Mouse (Mus musculus) CD4-positive helper T cell, adult 2 months (primary cell): ENCODE results near the gene Stra8.
A peak's percentile ranks its signal among the peaks of the same experiment; 100 is the strongest.

ENCODE experiments used
- DNase-seq: peaks from one replicate; pipeline ENCODE4 v3.0.0-alpha.2; 2012; ENCODE audit warnings: low read depth, missing footprints, low spot score

Gene Stra8

DNA sequence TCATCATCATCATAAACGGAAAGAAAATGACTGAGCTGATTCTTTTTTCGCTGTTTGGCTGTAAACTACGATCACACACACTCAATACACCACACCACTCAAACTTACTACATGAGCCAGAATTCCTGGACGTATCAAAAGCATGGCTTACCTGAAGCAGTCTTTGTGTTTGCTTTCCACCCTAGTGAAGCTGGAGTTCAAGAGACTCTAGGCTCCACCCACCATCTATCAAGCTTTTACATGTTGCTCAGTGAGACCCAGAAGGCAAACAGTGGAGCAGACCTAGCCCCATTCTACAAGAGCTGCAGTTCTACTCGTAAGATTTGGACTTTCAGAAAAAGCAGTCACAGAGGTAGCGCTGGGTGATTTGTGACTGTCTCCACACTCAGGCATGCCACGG is 17.4 kb upstream of the Stra8 start:
- DNase-seq: no peak

DNA sequence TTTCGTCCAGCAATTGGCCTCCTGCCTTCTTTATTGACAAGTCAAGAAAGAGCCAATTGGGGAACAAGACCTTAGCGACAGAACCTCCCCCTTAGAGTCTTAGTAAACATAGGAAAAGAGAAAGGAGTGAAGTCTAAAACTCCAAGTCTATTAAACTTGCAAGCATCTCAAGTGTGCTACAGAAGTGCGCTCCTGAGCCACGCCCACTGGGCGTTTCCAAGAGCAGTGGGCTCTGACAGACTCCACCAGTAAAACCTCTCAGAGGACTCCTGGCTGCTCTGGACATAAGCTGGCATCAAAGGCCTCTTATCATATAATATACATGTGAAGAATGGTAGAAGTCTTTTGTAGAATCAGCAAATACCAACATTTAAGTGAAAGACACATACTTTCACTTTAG is 16.5 kb upstream of the Stra8 start:
- DNase-seq: no peak

GRCm38 (mm10) chr6:34903851-34904250 is 16.1 kb upstream of the Stra8 start:
- no peak for DNase-seq

- no peak for DNase-seq
These were observed 15.6 kb upstream of the Stra8 start for GRCm38 (mm10) chr6:34904361-34904760.

GRCm38 (mm10) chr6:34906125-34906524 is 13.8 kb upstream of the Stra8 start:
- no peak for DNase-seq

DNA sequence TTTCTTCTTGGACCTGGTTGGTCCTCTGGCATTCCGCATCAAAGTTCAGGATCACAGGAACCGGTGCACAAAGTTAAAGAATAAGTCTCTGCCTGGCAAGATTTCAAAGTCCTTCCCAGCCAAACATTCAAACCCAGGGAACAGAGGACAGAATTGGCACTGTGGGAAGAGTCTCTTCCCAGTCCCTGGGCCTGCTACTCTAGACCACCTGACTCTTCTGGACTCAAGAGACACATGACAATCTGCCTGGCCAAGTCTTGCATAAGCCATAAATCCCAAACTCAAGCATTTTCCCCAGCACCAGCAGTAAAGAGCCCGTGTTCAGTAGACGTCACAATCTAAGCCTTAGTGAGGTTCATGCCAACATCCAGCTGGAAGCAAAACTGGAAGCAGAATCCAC is 13.3 kb upstream of the Stra8 start:
- DNase-seq: no peak

- DNase-seq: no peak
These were observed 12.8 kb upstream of the Stra8 start for GRCm38 (mm10) chr6:34907121-34907614.

DNA sequence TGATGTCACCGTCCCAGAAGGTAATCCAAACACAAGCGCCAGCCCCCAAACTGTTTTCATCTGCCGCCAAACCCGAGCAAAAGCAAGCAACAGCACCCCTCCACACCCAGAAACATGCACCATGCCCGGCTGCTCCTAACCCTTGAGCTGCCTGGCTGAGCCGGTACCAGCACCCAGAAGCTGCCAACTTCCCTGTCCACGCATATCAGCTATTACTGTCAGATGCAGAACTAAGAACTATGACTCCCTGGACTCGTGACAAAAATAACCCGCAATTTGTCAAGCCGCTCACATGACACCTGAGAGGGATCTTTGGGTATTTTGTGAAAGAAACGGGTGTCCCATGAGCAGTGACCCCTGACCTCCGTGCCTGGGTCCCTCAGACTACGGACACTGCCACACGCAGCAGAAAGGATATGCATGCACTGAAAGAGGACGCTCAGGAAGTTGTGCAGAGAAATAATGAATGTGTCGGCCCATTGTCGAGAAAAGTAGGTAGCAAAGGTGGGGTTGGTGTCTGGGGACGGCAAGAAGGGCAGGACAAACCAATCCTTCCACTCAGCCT is 12.2 kb upstream of the Stra8 start:
- no peak for DNase-seq

DNA sequence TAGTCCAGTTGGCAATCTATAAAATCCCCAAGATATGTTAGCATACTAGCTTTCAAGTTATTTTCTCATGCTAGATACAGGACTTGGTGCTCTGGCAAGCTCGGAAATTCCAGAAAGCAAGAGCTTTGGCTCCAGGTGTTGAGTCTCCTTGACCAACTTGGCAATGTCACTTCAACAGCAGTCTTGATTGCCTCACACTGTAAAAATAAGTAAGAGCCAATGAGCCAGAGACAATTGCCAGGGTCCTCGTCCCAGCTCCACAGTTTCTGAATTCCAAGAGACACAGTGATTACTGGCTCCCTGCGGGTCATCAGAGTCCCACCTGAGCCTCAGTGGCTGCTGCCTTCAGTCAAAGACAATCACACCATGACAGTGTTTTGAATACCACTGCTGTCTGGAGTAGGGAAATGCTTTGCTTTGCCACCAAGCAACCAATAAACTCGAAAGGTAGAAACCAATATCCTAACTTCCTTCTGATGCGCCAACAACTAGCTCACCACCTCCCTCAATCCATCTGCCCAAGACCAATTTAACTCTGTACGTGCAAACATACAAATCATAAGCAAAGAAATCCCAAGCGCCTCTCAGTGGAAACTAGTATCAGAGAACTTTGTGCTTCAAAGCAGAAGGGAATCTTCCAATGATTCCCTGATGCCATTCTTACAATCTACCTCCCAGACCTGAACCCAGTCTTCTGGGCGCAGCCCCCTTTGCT is 10.2 kb upstream of the Stra8 start:
- DNase-seq: no peak

GRCm38 (mm10) chr6:34910371-34911219 is 9.4 kb upstream of the Stra8 start, which contains the start of gene Wdr91:
TSS of gene Wdr91 (minus strand) at chr6:34910876.
- peak; percentile 94 for DNase-seq

DNA sequence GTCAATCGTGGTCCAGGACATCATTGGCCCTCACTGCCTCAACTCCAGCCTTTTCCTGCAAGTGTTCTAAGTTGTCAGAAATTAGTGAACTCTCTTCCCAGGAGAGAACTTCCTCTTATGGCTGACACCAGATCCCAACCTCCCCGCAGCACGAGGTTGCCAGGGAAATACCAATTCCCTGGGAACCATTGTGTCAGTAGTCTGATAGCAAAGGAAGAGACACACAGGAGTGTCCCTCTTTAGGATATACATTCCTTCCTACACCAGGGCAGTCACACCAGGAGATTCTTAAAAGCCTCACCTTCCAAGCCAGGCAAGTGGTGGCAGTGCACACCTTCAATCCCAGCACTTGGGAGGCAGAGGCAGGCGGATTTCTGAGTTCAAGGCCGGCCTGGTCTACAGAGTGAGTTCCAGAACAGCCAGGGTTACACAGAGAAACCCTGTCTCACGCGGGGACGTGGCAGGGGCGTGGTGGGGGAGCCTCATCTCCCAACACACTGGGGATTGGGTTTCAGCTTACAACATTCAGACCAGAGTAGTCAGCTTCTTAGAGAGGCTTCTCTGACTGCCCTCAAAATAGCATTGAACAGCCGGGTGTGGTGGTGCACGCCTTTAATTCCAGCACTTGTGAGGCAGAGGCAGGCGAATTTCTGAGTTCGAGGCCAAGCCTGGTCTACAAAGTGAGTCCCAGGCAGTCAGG is 6.5 kb upstream of the Stra8 start:
- no peak for DNase-seq

GRCm38 (mm10) chr6:34914462-34914861 is 5.5 kb upstream of the Stra8 start:
- DNase-seq: no peak

GRCm38 (mm10) chr6:34919146-34919545 is 817 bp upstream of the Stra8 start:
- DNase-seq: no peak

DNA sequence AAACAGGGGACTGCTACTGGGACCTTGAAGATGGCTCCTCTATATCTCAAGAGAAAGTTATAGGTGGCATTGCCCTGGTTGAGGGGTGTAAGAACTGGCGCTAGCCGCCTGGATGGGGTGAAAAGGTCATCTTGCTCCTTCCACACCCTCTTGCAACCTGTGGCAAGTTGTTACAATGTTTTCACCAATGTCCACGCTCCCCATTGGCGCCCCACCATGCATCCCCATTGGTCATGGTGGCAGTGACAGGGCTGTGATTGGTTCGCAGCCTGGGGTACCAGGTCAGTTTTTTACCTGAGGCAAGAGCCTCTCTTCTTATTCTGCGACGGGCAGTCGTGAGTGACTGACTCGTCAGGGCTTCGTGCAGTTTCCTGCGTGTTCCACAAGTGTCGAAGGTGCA is 668 bp downstream of the Stra8 start:
- DNase-seq: no peak

GRCm38 (mm10) chr6:34921941-34922340 is 2.0 kb downstream of the Stra8 start:
- DNase-seq: peak; percentile 42

DNA sequence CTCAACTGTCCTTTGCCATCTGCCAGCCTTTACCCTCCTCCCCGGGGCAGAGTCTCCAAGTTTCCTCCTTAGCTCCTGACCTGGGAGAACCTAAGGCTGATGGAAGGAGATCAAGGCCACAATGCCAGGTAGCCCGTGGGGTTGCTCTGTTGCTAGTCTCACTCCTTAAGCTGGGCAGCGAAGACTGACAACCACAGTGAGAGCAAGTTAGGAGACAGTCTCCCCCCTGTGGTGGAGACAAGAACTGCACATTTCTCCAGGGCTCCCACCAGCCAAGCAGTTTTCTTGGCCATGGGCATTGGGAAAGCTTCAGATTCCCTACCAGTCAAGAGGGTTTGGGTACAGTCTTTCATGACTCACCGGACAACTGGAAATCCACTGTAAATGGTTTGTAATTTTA is 7.2 kb downstream of the Stra8 start:
- DNase-seq: peak; percentile 60

DNA sequence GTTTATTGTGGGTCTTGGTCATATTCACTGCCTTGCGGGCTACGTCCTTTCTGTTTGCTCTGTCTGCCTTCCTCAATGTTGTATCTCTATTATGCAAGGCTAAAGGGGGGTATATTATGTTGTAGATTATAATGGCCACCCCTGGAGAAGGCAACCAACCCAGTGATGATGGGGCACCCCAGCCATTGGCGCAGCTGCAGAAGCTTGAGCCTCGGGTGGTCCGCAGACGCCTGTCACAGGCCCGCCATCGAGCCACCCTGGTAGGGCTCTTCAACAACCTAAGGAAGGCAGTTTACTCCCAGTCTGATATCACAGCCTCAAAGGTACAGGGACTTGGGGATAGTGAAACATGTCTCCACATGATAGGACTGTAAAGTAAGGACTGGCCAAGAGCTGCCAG is 7.6 kb downstream of the Stra8 start:
- no peak for DNase-seq

DNA sequence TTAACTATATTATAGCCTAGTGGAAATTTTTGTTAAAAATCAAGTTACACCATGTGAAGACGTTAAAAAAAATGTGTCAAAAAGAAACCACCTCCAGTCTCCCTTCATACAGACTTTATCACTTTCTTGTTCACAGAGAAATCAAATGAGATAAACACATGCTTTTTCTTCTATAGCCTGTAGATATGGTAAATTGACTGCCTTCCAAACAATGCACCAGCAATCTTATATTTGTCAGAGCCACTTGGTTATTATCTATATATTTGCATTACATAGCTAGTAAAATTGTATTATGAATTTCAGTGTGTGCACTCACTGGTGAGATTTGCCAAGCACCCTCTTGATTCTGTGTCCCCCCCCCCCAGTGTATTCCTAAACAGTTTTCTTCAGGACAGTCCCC is 12.7 kb downstream of the Stra8 start:
- no peak for DNase-seq

- DNase-seq: no peak
These were observed 16.8 kb downstream of the Stra8 start for GRCm38 (mm10) chr6:34936743-34937142.

- DNase-seq: peak; percentile 45
These were observed 18.4 kb downstream of the Stra8 start for GRCm38 (mm10) chr6:34938280-34938928.

DNA sequence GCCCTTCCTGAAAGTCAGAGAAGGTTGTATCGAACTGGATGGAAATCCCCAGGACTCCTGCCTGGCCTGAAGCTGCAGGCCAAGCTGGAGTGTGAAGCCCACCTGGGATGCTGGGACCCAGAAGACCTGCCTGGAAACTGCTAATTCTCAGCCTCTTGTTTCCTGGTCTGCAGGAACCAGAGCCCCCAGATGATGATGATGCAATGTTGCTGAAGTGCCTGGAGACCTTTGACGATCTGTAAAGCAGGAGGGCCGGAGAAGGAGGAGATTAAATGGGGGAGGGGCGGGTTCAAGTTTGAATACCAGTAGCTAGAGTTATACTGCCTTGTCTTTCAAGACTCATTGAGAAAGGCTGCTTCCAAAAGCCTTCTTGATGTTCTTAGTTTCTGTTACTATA is 19.0 kb downstream of the Stra8 start:
- no peak for DNase-seq
